Mouse (Mus musculus): Measurements from ENCODE around the gene Ift81. TPM values are rescaled to one million over a fixed set of nuclear protein-coding genes. Genes with fewer than 3 reads are reported as not detected.

The Ift81 gene
- polyA plus RNA-seq, 1 experiment, result 21.8 TPM

DNA sequence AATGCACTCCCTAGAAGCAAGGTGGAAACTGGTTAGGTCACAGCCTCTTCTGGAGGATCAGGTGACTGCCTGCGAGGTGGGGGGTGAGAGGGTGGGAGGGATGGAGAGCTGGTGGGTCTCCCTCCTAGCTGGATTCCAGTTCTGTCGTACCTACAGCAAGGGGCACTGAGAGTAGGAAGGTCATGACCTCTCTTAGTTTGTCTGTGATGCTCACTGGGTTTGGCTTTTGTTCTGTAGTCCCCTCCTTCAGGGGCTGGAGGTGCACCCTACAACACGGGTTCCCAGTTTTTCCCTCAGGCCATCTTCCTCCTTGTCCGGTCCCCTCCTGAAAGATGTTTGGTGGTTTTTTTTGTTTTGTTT, 110.6 kb downstream of the Ift81 start:
- Histone ChIP-seq H3K4me1 (ENCODE audit: control insufficient read depth, insufficient read depth, low read length) (peaks cover 6% of the 10 kb centered on the region), H3K4me3 (ENCODE audit: insufficient read depth, low read length) (no peak overlapping the region), H3K27ac (ENCODE audit: insufficient read depth, low read length) (peak overlapping the region; percentile 97)
- no peak for TF ChIP-seq CTCF (IDR thresholded peaks at IDR 0.05; ENCODE audit: extremely low read depth, insufficient read depth, low read length)
- TF ChIP-seq POLR2A (IDR thresholded peaks at IDR 0.05; ENCODE audit: extremely low read depth, insufficient read depth, low read length), result no peak

DNA sequence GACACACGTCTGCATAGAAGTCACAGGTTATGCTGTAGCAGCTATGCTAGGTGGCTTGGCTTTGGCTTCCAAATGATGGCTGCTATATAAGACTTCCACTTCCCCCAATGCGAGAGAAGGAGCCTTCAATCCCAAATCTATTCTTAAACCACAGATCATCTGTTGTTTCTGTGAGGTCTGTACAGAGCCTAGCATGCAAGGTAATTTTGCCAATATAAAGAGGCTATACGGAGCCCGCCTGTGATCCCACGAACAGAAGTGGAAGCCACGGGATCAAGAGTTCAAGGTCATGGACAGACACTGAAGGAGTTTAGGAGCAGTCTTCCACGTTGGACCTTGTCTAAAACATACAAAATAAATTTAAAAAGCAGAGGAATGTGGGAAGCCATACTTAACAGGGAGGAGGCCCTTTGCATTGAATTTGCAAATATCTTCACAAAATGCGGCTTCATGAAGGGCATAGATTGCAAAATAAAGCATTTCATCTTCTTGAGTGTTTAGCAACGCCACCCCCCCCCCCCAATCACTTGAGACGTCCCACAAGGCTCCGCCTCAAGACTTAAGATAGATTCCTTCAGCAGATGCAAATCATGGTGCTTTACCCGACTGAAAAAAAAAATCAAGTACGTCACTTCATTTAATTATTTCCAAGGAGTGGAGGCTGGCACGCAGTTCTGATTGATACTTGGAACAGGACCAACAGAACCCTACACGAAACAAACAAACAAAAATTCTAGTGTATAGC, 111.1 kb downstream of the Ift81 start:
- H3K27ac ChIP-seq (ENCODE audit: insufficient read depth, low read length), result peak overlapping the region; percentile 97
- peaks cover 6% of the 10 kb centered on the region for H3K4me1 ChIP-seq (ENCODE audit: control insufficient read depth, insufficient read depth, low read length)
- no peak for TF ChIP-seq POLR2A (IDR thresholded peaks at IDR 0.05; ENCODE audit: extremely low read depth, insufficient read depth, low read length)
- no peak for TF ChIP-seq CTCF (IDR thresholded peaks at IDR 0.05; ENCODE audit: extremely low read depth, insufficient read depth, low read length)
- H3K4me3 ChIP-seq (ENCODE audit: insufficient read depth, low read length), result peak overlapping the region; percentile 69

DNA sequence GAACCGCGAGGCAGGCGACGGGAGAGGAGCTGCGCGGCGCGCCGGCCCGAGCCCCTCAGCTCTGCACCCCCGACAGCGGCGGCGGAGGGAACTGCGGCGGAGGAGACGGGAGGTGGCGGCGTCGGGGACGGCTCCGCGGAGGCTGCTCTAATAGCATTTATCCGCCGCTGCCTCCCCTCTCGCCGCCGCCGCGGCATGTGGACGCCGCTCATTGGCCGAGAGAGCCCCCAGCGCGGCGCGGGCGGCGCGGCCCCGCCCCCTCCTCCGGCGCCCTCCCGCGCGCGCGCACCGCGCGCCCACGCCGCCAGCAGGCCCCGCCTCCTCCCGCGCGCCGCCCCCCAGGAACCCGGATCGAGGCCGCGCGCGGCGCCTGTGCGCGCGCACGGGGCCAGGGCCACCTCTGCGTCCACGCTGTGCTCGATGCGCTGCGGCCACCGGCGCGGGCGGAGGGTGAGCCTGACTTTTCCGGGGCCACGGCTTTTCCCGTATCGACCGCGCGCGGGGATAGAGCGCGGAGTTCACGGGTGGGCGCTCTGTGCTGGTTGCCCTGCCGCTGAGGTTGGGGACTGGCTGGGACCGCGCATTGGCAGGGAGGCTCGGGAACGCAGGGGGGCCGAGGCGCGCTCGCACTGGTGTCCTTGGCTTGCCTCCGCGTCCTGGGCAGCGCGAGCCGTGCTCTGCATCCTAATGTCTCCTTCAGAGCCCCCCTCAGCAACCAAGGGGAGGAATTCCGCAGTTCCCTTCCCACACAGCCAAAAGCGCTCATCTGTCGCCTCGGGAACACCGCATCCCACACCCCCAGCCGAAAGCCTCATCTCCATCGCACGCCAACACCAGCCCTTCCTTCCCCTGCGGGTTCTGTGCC, 112.0 kb downstream of the Ift81 start, which contains the start of gene Atp2a2:
TSS of gene Atp2a2 (minus strand) at position 149 of the 865 bp plus-strand sequence.
- H3K27ac ChIP-seq (ENCODE audit: insufficient read depth, low read length), result peak within 1 kb of the TSS; percentile 100
- H3K4me1 ChIP-seq (ENCODE audit: control insufficient read depth, insufficient read depth, low read length), result peaks cover 10% of the 10 kb centered on the region
- H3K4me3 ChIP-seq (ENCODE audit: insufficient read depth, low read length), result peak within 1 kb of the TSS; percentile 69
- TF ChIP-seq POLR2A (IDR thresholded peaks at IDR 0.05; ENCODE audit: extremely low read depth, insufficient read depth, low read length), result peak; percentile 73
- TF ChIP-seq CTCF (IDR thresholded peaks at IDR 0.05; ENCODE audit: extremely low read depth, insufficient read depth, low read length), result no peak

DNA sequence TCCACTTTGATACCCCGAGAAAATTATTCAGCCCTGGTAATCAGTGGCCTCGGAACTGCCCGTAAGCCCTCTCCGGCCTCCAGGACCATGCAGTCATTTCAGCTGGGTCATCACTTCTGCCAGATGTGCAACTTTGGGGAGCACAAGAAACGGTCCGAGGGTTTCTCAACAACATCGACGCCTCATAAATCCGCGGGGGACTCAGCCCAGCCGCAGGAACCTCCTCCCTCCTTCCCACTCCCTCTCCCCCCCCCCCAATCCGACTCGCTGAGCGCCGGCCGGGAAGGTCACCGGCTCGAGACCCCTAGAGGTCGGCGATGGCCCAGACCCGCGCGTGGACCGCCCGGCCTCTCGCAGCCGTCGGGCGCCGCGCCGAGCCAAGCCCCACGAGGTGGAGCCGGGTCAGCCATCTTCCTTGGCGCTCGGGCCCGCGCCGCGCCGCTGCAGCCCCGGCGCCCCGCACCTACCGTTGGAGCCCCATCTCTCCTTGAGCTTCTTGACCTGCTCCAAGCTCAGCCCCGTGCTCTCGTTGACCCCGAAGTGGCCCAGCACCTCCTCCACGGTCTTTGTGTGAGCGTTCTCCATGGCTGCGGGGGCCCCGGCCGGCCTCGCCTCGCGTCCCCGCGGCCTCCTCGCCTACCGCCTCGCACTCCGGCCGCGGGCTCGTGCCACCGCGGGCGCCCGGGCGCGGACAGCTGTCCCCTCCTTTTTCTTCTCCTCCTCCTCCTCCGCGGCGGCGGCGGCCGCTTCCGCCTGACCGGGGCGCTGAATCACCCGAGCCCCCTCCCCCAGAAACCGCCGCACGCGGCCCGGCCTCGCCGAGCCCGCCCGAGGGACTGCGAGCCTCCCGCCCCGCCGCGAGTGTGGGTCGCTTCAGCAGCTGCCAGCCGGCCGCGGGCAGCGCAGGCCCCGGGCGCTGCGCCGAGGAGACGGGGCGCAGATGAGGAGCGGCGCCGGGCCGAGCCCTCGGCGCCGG, 112.9 kb downstream of the Ift81 start:
- Histone ChIP-seq H3K4me1 (ENCODE audit: control insufficient read depth, insufficient read depth, low read length) (peaks cover 10% of the 10 kb centered on the region), H3K27ac (ENCODE audit: insufficient read depth, low read length) (peak overlapping the region; percentile 100), H3K4me3 (ENCODE audit: insufficient read depth, low read length) (peak overlapping the region; percentile 69)
- TF ChIP-seq CTCF (IDR thresholded peaks at IDR 0.05; ENCODE audit: extremely low read depth, insufficient read depth, low read length), result no peak
- TF ChIP-seq POLR2A (IDR thresholded peaks at IDR 0.05; ENCODE audit: extremely low read depth, insufficient read depth, low read length), result no peak

DNA sequence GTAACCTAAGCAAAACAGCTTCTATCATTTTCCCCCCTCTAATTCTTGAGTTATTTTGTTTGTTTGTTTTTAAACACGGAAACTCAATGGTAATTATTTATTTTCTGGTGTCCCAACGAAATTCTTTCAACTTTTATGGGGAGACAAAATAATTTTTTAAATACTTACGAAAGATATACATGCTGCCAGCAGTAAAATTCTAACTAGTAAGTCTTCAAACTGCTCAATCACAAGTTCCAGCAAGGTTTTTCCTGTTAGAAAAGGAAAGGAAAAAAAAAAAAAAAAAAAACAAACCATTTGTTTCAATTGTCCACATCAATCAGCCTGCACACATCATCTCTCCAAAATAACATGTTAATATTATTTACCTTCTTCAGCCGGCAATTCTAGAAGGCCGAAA, 113.8 kb downstream of the Ift81 start:
- Histone ChIP-seq H3K4me3 (ENCODE audit: insufficient read depth, low read length) (peak overlapping the region; percentile 69), H3K27ac (ENCODE audit: insufficient read depth, low read length) (peak overlapping the region; percentile 100; the same call in 1 of the 2 replicates), H3K4me1 (ENCODE audit: control insufficient read depth, insufficient read depth, low read length) (peaks cover 11% of the 10 kb centered on the region)
- TF ChIP-seq POLR2A (IDR thresholded peaks at IDR 0.05; ENCODE audit: extremely low read depth, insufficient read depth, low read length) (no peak), CTCF (IDR thresholded peaks at IDR 0.05; ENCODE audit: extremely low read depth, insufficient read depth, low read length) (no peak)

Other genes with a start within 250 kb of the Ift81 start
- 28.4 and 30.4 TPM in 2 replicates for gene Gpn3, start 242.6 kb downstream of the Ift81 start, polyA plus RNA-seq (2012; rRNA removed)
- 96.0 and 98.2 TPM in 2 replicates for gene Fam216a, start 242.2 kb downstream of the Ift81 start, polyA plus RNA-seq (2012; rRNA removed)
- 294 and 320 TPM in 2 replicates for gene Arpc3, start 222.6 kb downstream of the Ift81 start, polyA plus RNA-seq (2012; rRNA removed)
- gene Anapc7, start 192.8 kb downstream of the Ift81 start, polyA plus RNA-seq (2012; rRNA removed), result 34.1 and 38.7 TPM in 2 replicates
- 354 and 358 TPM in 2 replicates for gene Atp2a2, start 112.3 kb downstream of the Ift81 start, polyA plus RNA-seq (2012; rRNA removed)
- gene P2rx7, start 29.4 kb upstream of the Ift81 start, polyA plus RNA-seq (2012; rRNA removed), result 18.7 and 18.9 TPM in 2 replicates
- gene P2rx4, start 93.0 kb upstream of the Ift81 start, polyA plus RNA-seq (2012; rRNA removed), result 24.7 and 29.2 TPM in 2 replicates
- gene Camkk2, start 164.9 kb upstream of the Ift81 start, polyA plus RNA-seq (2012; rRNA removed), result 274 and 276 TPM in 2 replicates
- 420 and 467 TPM in 2 replicates for gene Anapc5, start 206.8 kb upstream of the Ift81 start, polyA plus RNA-seq (2012; rRNA removed)
- gene Rnf34, start 235.5 kb upstream of the Ift81 start, polyA plus RNA-seq (2012; rRNA removed), result 35.8 and 38.1 TPM in 2 replicates